Mouse (Mus musculus) stomach, postnatal 0 days (tissue): ENCODE results near the gene Papss2.

Source experiments
- CTCF ChIP-seq: IDR thresholded peaks from 2 replicates; pipeline ENCODE4 v1.5.1; 2016; ENCODE audit warnings: antibody characterized with exemption, low read depth, mild to moderate bottlenecking, moderate library complexity
- EP300 ChIP-seq: optimal IDR thresholded peaks from 2 replicates; pipeline ENCODE3; 2016; ENCODE audit warnings: antibody characterized with exemption

- no peak for TF ChIP-seq CTCF
- no peak for TF ChIP-seq EP300
Observed at GRCm38 (mm10) chr19:32601033-32601770, 5.6 kb downstream of the Papss2 start.
